Mouse (Mus musculus) MEL (cell line): Measurements from ENCODE around the gene Gm10309.

Source experiments
- CHD1 ChIP-seq: IDR thresholded peaks from 2 replicates; pipeline ENCODE4 v1.6.1; 2012; ENCODE audit warnings: low read depth, mild to moderate bottlenecking, inconsistent platforms, low read length, improper control_type of control experiment
- CTCF ChIP-seq, 3 experiments: IDR thresholded peaks in 2 of 3; conservative IDR thresholded peaks in 1 of 3; 2 replicates each; pipeline ENCODE4 v1.5.1; 2011 to 2012; ENCODE audit warnings: low read length in 3 of 3, low read depth in 2 of 3, mild to moderate bottlenecking in 2 of 3, improper control_type of control experiment in 1 of 3, inconsistent platforms in 1 of 3, mixed read lengths in 1 of 3, moderate library complexity in 1 of 3; ENCODE audit not compliant: control insufficient read depth in 1 of 3, insufficient read depth in 1 of 3, poor library complexity in 1 of 3, severe bottlenecking in 1 of 3
- GATA1 ChIP-seq: IDR thresholded peaks from 2 replicates; pipeline ENCODE4 v1.6.1; 2011; ENCODE audit warnings: low read depth, low read length, improper control_type of control experiment
- MEF2A ChIP-seq: IDR thresholded peaks from 2 replicates; pipeline ENCODE4 v1.6.1; 2014; ENCODE audit warnings: low read depth, mild to moderate bottlenecking, inconsistent platforms, low read length, improper control_type of control experiment; ENCODE audit not compliant: poor library complexity, insufficient replicate concordance, severe bottlenecking; ENCODE audit errors: extremely low read depth
- POLR2A ChIP-seq, 2 experiments: IDR thresholded peaks; 2 replicates each; pipeline ENCODE4 v1.6.1; 2011 to 2012; ENCODE audit warnings: low read length in 2 of 2, mild to moderate bottlenecking in 2 of 2, control low read depth in 1 of 2, improper control_type of control experiment in 1 of 2, low read depth in 1 of 2, moderate library complexity in 1 of 2; ENCODE audit not compliant: control insufficient read depth in 1 of 2, insufficient read depth in 1 of 2, poor library complexity in 1 of 2
- POLR2AphosphoS2 ChIP-seq: IDR thresholded peaks from 2 replicates; pipeline ENCODE4 v1.6.1; 2011; ENCODE audit warnings: low read length, improper control_type of control experiment
- USF1 ChIP-seq: IDR thresholded peaks from 2 replicates; pipeline ENCODE4 v1.6.1; 2014; ENCODE audit warnings: low read depth, mild to moderate bottlenecking, inconsistent platforms, low read length, improper control_type of control experiment, moderate library complexity
- ZC3H11A ChIP-seq: IDR thresholded peaks from 2 replicates; pipeline ENCODE4 v1.6.1; 2012; ENCODE audit warnings: low read depth, mild to moderate bottlenecking, inconsistent platforms, low read length, improper control_type of control experiment

GRCm38 (mm10) chr17:86496123-86496771 lies 8.8 kb downstream of the Gm10309 start:
- TF ChIP-seq CTCF (IDR thresholded peaks at IDR 0.05 in 2 of 3, conservative IDR thresholded peaks at IDR 0.05 in 1 of 3; ENCODE audit: control insufficient read depth in 1 of 3, insufficient read depth in 1 of 3, low read depth in 2 of 3, low read length in 3 of 3, poor library complexity in 1 of 3, severe bottlenecking in 1 of 3) (peak; percentile 45 to 77 (median 66)), POLR2A (IDR thresholded peaks at IDR 0.05; ENCODE audit: control insufficient read depth in 1 of 2, insufficient read depth in 1 of 2, low read depth in 1 of 2, low read length in 2 of 2, poor library complexity in 1 of 2) (no peak), ZC3H11A (peak; percentile 35; the same call in 1 of the 2 replicates), USF1 (no peak), MEF2A (no peak), CHD1 (no peak), POLR2AphosphoS2 (no peak), GATA1 (no peak)
